Mouse (Mus musculus) myocyte (in vitro differentiated cells): ENCODE data around the gene Sema6c.

Experiments used
- CEBPB ChIP-seq: IDR thresholded peaks from 2 replicates; pipeline ENCODE4 v1.6.1; 2011; ENCODE audit warnings: mild to moderate bottlenecking, moderate library complexity; ENCODE audit not compliant: poor library complexity, insufficient read depth, severe bottlenecking
- E2F4 ChIP-seq: IDR thresholded peaks from one replicate; pipeline ENCODE4 v1.6.1; 2011; ENCODE audit warnings: mild to moderate bottlenecking, control low read depth, moderate library complexity; ENCODE audit not compliant: insufficient read depth
- MAX ChIP-seq: IDR thresholded peaks from one replicate; pipeline ENCODE4 v1.6.1; 2011; ENCODE audit warnings: low read depth, mild to moderate bottlenecking, control low read depth
- POLR2A ChIP-seq: IDR thresholded peaks from one replicate; pipeline ENCODE4 v1.6.1; 2011; ENCODE audit warnings: low read depth, mild to moderate bottlenecking, control low read depth, moderate library complexity; ENCODE audit not compliant: insufficient read length
- POLR2AphosphoS2 ChIP-seq: IDR thresholded peaks from one replicate; pipeline ENCODE4 v1.6.1; 2011; ENCODE audit warnings: low read depth, control low read depth; ENCODE audit not compliant: insufficient read length
- REST ChIP-seq: IDR thresholded peaks from one replicate; pipeline ENCODE4 v1.6.1; 2011; ENCODE audit warnings: mild to moderate bottlenecking, control low read depth, moderate library complexity; ENCODE audit not compliant: insufficient read depth, insufficient read length
- TCF12 ChIP-seq: IDR thresholded peaks from one replicate; pipeline ENCODE4 v1.6.1; 2011; ENCODE audit warnings: mild to moderate bottlenecking, control low read depth; ENCODE audit not compliant: poor library complexity, insufficient read depth, severe bottlenecking

GRCm38 (mm10) chr3:95129226-95129651 is 31.0 kb upstream of the Sema6c start:
- TF ChIP-seq POLR2A (no peak), REST (no peak), POLR2AphosphoS2 (no peak), TCF12 (no peak), CEBPB (no peak), E2F4 (no peak), MAX (no peak)
